Mouse (Mus musculus) thymus, postnatal 36 days (tissue): Measurements from ENCODE around the gene Gpatch8.
A peak's percentile ranks its signal among the peaks of the same experiment; 100 is the strongest.

Source experiments
- DNase-seq, 2 experiments: peaks; one replicate each; pipeline ENCODE4 v3.0.0; 2022; ENCODE audit warnings: mixed read lengths in 2 of 2

Gpatch8 gene

GRCm38 (mm10) chr11:102447497-102447896, 108.7 kb downstream of the Gpatch8 start, which contains the start of gene Fam171a2:
Fam171a2 (minus strand) TSS chr11:102447682.
- DNase-seq, result peak; percentile 78 to 82

GRCm38 (mm10) chr11:102446581-102447461, 109.4 kb downstream of the Gpatch8 start:
- no peak for DNase-seq

GRCm38 (mm10) chr11:102445891-102446361, 110.3 kb downstream of the Gpatch8 start:
- DNase-seq, result no peak

DNA sequence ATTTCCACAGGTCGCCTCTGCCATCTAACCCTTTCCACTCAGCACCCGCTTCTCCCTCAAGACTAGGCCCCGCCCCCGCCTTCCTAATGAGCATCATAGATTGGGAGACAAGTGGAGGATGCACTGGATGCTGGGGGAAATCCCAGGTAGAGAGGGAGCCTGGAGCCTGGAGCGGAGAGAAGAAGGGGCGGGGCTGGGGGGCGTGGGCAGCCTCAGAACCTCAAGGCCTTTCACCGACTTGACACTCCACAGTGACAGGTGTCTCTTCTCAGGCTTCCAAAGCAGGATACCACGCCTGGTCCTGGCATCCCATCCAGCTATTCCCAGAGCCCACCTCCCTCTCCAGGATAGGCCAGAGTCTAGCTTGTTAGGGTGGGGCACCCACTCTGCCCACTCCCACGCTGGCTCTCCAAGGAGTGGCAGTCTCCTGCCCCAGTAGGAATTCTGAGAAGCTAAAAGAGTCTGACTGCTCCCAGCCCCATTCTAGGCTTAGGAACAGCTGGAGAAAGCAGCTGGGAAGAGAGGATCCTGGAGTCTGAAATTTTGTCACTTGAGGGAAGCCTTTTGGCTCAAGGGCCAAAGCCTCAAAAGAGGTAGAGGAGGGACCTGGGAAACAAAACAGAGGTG, 110.8 kb downstream of the Gpatch8 start:
- no peak for DNase-seq

DNA sequence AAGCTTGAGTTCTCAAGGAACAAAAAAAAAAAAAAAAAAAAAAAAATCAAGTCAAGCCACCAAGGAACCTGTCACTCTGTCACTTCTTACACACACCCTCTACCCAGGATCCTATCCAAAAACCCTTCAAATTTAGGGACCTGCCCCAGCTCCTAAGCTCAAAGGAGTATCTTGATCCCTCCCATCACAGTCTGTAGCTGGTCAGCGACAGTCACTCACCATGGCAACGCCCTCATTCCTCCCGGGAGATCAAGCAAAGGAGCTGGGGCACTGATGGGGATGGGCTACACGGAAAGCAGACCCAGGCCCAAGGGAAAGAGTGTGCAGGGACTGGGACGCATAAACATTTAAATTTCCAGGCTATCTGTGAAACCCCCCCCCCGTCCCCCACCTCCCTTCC, 111.4 kb downstream of the Gpatch8 start:
- DNase-seq, result no peak

DNA sequence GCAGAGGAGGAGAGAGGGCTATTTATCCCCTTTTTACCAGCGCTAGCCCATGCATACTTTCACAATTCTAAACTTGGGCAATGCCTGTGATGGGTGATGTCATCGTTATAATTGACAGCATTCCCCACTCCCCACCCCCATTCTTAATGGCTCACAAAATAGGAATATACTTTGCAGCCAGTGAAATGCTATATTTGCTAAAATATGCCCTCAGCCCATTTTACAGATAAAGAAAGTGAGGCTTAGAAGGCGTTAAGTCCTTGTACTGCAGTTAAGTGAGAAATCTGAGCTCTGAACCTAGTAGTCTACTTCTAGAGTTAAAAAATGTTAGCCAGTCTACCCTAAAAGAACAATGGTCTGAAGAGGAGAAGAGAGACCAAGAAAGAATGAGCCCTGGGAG, 111.9 kb downstream of the Gpatch8 start:
- DNase-seq, result no peak

GRCm38 (mm10) chr11:102443740-102444139, 112.5 kb downstream of the Gpatch8 start:
- DNase-seq, result no peak

DNA sequence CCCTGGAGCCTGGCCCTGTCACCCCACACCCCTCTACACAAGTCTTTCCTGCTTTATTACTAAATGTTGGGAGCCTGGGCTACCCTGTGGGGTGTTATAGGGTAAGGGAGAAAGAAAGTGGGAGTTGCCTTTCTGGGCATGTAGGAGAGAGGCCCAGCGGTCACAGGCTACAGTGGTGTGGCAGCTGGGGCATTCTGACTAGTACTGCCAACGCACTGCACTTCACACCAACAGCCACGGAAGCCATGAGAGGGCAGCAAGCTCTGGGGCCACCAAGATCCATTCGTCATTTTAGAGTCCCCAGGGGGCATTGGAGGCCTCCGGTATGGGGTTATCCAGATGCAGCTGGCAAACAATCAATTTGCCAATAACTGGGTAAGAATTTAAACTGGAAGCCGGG, 114.1 kb downstream of the Gpatch8 start:
- no peak for DNase-seq

- no peak for DNase-seq
These were observed 114.8 kb downstream of the Gpatch8 start for GRCm38 (mm10) chr11:102441434-102441833.

- DNase-seq, result no peak
These were observed 115.9 kb downstream of the Gpatch8 start for GRCm38 (mm10) chr11:102440255-102440654.

DNA sequence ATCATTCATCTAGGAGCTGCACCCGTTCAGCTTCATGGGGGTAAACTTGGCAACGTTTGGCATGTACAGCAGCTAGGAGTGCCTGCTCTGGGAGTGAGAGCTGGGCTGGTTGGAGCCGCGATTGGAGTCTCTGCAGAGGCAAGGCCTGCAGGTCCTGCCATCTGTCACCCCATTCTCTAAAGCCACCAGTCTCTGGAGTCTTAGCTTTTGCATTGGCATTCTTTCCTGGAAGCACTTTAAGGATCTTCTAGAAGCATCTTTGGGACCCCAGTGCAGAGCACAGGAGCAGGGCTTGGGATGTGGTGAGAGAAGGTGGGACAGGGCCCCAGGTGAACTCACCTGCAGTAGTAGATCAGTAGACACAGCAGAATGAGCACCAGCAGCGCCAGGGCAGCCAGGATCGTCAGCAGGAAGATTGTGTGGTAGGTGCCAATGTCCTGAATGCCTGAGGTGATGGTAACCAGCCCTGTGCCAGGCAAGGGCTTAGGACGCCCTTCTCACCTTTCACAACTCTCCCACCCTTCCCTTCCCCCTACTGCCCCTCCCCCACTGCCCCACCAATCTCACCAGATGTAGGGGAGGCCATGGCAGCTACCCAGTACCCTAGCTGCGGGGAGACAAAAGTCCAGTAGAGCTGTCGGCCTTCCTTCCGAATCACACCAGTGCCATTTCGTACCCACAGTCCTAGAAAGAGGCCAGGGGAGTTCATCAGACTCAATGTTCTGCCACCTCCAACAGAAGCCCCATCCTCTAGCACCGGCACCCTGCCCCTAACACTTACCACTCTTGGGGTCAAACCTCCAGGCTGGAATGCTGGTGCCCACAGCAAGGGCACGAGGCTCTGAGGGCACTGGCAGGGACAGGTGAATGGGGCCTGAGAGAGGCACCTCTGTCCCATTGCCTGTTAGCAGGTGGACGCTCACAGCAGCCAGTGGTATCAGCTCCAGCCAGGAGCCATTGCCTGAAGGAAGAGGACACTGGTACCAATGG, 116.8 kb downstream of the Gpatch8 start:
- DNase-seq, result no peak

DNA sequence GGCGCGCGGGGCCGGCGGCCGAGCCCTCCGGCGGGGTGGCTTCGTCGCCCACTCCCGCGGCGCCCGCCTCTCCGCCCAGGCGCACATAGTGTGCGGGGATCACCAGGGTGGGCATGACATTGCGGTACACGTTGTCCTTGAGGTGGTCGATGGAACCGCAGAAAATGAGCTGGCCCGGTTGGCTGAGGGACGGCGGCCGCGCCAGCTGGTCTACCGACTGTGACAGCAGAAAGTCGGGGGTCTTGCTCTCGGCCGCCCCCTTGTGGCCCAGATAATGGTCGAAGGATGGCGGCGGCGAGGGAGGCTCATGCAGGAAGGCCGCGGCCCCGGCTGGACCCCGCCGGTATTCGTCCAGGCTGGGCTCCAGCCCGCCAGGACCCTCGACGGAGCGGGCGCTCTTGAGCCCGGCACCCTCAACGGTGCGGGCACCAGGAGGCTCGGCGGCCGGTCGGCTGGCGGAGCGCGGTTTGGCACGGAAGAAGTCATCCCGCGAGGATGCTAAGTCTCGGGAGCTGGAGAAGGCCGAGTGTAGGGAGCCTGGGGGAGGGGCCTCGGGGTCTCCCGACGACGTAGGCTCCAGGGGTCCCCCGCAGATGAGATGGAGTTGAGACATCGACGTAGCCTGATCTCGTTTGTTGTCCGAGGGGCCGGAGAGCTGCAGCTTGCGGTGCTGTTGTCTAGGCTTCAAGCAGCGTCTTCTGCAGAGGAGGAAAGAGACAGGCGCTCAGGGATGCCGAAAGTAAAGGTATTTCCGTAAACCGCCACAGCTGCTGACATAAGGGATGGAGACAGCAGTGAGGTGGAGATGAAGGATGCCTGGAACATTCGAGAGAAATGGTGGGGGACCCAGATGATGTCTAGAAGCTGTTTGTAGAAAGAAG, 117.7 kb downstream of the Gpatch8 start:
- peak; percentile 68 to 69 for DNase-seq

DNA sequence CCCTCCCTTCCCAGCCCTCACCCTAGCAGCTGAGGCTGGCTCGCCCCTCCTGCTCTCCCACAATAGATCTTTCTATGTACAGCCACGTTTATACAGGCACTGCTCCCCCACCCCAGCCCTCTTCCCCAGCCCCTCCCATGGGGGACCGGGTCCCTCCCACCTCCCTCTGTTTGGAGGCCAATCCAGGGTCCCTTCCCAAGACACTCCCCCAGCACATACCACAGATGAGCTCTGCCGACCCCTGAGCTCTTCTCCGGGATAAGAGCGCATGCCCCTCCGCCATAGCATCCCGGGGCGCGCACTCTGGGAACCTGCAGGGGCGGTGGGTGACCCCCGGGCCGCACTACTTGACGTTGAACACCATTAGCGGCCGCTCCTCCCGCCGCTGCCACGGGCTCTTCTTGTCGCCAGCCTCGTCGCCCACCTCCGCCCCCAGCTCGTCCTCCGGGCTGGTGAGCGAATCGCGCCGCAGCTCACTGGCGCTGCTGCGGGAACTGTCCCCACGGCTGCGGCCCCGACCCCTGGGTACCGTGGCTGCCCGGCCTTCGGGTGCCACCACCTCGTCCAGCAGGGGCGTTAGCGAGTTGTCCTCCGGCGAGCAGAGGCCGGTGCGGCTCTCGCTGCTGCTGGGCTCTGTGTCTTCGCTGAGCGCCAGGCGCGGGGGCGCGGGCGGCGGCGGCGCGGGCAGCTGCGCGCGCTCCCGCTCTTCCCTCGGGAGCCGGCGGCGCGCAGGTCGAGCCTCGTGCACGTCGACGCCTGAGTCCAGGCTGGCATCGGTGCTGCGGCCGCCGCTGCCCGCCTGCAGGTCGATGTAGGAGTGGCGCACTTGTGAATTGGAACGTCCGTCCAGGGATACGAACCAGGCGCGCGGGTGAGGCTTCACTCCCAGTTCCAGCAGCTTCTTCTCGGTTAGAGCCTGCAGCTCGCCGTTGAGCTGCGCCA, 118.8 kb downstream of the Gpatch8 start:
- no peak for DNase-seq

GRCm38 (mm10) chr11:102436471-102436790, 119.8 kb downstream of the Gpatch8 start:
- DNase-seq, result no peak

DNA sequence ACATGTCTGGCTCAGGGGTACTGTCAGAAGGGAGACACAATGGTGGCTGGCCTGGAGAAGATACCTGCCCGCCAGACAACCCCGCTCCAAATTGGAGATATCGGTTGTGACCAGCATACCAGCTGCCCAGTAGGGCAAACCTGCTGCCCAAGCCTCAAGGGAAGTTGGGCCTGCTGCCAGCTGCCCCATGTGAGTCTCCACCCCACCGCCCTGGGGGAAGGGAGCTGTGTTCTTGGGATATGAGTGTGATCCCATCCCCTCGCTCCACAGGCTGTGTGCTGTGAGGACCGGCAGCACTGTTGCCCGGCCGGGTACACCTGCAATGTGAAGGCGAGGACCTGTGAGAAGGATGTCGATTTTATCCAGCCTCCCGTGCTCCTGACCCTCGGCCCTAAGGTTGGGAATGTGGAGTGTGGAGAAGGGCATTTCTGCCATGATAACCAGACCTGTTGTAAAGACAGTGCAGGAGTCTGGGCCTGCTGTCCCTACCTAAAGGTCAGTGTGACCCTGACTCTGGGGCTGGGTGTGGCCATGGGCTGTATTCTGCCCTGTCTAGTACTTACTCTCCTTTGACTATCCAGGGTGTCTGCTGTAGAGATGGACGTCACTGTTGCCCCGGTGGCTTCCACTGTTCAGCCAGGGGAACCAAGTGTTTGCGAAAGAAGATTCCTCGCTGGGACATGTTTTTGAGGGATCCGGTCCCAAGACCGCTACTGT, 120.3 kb downstream of the Gpatch8 start:
- DNase-seq, result no peak

- DNase-seq, result no peak
These were observed 121.1 kb downstream of the Gpatch8 start for GRCm38 (mm10) chr11:102434816-102435705.

GRCm38 (mm10) chr11:102434406-102434805, 121.8 kb downstream of the Gpatch8 start:
- peak; percentile 70 to 78 for DNase-seq

DNA sequence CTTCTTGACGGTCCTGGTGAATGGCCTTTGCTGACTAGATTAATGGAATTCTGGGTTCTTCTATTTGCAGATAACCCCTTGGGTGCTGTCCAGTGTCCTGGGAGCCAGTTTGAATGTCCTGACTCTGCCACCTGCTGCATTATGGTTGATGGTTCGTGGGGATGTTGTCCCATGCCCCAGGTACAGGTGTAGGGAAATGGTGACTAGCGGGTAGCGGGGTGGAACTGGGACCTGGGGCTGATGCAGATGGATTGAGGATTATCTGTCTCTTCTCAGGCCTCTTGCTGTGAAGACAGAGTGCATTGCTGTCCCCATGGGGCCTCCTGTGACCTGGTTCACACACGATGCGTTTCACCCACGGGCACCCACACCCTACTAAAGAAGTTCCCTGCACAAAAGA, 122.3 kb downstream of the Gpatch8 start:
- no peak for DNase-seq

GRCm38 (mm10) chr11:102432896-102433295, 123.3 kb downstream of the Gpatch8 start:
- no peak for DNase-seq
